Mouse (Mus musculus) lung, postnatal 25 days (tissue): ENCODE results near the gene Psmc3.

Experiments used
- DNase-seq: peaks from one replicate; pipeline ENCODE4 v3.0.0; 2022; ENCODE audit warnings: low spot score

The Psmc3 gene

GRCm38 (mm10) chr2:91113334-91113733 is 59.5 kb downstream of the Psmc3 start:
- no peak for DNase-seq

GRCm38 (mm10) chr2:91113852-91114251 is 60.0 kb downstream of the Psmc3 start:
- DNase-seq: no peak

- peak; percentile 95 for DNase-seq
Observed at GRCm38 (mm10) chr2:91114781-91115577, 61.2 kb downstream of the Psmc3 start.

GRCm38 (mm10) chr2:91115578-91115970 is 61.8 kb downstream of the Psmc3 start:
- DNase-seq: no peak
